Mouse (Mus musculus) left cerebral cortex, postnatal 25 days (tissue): ENCODE measurements around the gene Olfr1447. TPM values are rescaled to one million over a fixed set of nuclear protein-coding genes. Genes with fewer than 3 reads are reported as not detected.

Source experiments
- DNase-seq, 2 experiments: peaks; one replicate each; pipeline ENCODE4 v3.0.0; 2022; ENCODE audit warnings: low spot score in 2 of 2, mixed read lengths in 1 of 2
- intact Hi-C: fragments of 180-260 bp; cut with DNase I; formaldehyde crosslinking; loops from one replicate; pipeline ENCODE4 v1.15.1; 2025
- total RNA-seq, 2 experiments: library from RNA; stranded (reverse); gene quantifications; 2 replicates each; pipeline ENCODE4 v1.2.3; 2021

The Olfr1447 gene
- total RNA-seq = not detected

- intact Hi-C loops = no loop called here
- DNase-seq = no peak
Observed at GRCm38 (mm10) chr19:12903643-12904042, at the start of gene Olfr1447. TSS of gene Olfr1447 (minus strand) at chr19:12903743.

- intact Hi-C loops = no loop called here
- no peak for DNase-seq
Observed at GRCm38 (mm10) chr19:12949958-12950357, 46.4 kb upstream of the Olfr1447 start, which contains the start of gene Olfr1450. TSS of gene Olfr1450 (plus strand) at chr19:12950258.

DNA sequence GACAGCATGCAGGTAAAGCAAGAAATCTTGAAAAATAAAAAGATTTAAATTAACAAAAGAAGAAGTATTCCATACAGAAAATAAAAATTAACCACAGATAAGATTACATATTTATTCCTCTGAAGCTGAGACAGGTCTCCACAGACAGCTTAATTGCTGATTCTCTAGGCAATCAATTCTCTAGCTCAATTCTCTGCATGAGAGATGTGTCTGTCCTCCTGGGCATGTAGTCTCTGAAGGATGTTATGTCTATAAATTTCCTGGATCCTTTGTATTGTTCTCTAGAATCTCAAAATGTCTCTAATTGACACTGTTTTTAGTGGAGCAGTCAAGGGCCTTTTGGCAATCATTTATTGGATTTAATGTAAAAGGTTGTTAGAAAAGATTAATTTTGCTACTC is 27.0 kb upstream of the Olfr1447 start, which contains the start of gene Olfr1449:
Gene Olfr1449, plus strand, starts transcription at position 301 of the 400 bp plus-strand sequence.
- DNase-seq = no peak
- intact Hi-C loops = no loop called here

DNA sequence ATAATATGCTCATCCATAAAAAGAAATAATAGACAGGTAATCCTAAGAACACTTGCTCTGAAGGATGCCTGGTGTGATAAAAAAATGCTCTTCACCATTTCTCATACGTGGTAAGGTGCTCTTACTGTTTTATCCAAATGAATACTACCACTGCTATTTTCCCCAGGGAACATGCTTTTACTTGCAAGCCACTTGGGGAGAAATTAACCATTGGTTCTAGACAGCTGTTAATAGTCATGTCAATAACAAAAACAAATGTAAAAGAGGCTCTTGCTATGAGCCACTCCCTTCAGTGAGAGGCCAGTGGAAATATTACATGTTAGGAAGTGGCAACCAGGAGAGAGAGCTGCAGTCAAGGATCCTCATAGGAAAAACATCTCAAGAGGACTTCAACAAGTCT is 20.8 kb upstream of the Olfr1447 start, which contains the start of gene Olfr1448:
Gene Olfr1448, minus strand, starts transcription at position 101 of the 400 bp plus-strand sequence.
- DNase-seq = no peak
- intact Hi-C loops = no loop called here

DNA sequence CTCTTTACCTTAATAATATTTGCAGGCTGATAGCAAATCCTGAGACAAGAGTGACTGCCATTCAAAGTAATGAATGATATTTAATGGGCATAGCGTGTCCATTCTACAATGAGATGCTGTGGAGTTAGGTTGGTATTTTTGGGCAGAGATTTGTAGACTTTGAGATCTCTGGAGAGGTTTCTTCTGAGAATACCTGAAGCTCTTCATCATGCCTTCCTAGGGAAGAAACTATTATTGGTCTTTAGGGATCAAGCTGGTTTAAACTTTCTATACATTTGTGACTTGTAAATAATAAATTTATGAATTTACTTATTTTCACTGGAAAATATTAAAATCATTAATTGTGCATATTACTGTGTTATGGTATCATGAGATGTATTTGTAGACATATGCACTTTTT is 10.1 kb downstream of the Olfr1447 start, which contains the start of gene Olfr1446:
Gene Olfr1446, minus strand, starts transcription at position 101 of the 400 bp plus-strand sequence.
- intact Hi-C loops = no loop called here
- no peak for DNase-seq

DNA sequence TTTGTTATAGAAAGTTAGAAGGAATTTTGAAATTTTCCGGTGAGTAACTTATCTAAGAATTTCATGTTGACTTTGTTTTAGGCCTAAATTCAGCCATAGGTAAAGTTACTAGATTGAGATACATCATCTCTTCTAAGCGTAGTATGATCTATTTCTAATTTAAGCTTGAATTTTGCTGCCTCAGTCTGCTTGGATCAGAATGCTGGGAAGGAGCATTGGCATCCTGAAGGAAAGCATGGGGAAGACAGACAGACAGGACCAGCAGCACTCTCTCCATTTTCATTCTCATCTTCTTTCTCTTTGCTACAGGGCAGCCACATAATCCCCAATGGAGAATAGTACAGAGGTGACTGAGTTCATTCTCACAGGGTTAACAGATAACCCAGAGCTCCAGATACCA is 20.0 kb downstream of the Olfr1447 start, which contains the start of gene Olfr1445:
Gene Olfr1445, plus strand, starts transcription at position 301 of the 400 bp plus-strand sequence.
- intact Hi-C loops = no loop called here

DNA sequence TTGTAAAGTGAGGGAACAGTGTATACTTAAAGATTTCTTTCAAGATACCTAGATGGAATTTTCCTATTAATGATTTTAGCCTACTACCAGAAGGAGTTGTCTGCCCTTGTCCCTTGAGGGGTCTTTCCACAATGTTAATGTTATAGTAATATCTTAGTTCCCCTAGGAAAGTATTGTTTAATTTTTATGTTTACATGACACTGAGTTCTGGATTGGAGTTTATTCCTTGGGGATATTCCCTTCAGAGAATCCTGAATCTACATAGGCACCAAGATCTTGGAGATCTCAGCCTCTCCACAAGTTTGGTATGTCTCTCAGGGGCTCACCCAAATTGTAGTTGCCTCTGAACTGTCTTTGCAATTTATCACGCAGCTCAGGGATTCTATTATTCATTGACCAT is 46.6 kb downstream of the Olfr1447 start, which contains the start of gene Olfr1444:
Gene Olfr1444, plus strand, starts transcription at position 301 of the 400 bp plus-strand sequence.
- no peak for DNase-seq
- intact Hi-C loops = no loop called here

More for the DNA sequence above, 20.0 kb downstream of the Olfr1447 start, which contains the start of gene Olfr1445:
- DNase-seq = no peak

Other genes with a start within 250 kb of the Olfr1447 start
- not detected for gene Olfr1442, start 233.3 kb downstream of the Olfr1447 start, total RNA-seq
- gene Olfr1443, start 225.6 kb downstream of the Olfr1447 start, total RNA-seq = not detected
- gene Keg1, start 208.0 kb downstream of the Olfr1447 start, total RNA-seq = not detected
- gene Cntf, start 138.1 kb downstream of the Olfr1447 start, total RNA-seq = 1 to 10 TPM; 2.6 to 3.6 TPM
- 10 to 100 TPM; 94.5 to 98.0 TPM for gene Zfp91, start 107.6 kb downstream of the Olfr1447 start, total RNA-seq
- gene Lpxn, start 107.5 kb downstream of the Olfr1447 start, total RNA-seq = 1 to 10 TPM; 1.4 to 2.0 TPM
- not detected for gene Gm5244, start 57.1 kb downstream of the Olfr1447 start, total RNA-seq
- not detected for gene Olfr1444, start 46.5 kb downstream of the Olfr1447 start, total RNA-seq
- not detected for gene Olfr1445, start 19.9 kb downstream of the Olfr1447 start, total RNA-seq
- not detected for gene Olfr1446, start 10.2 kb downstream of the Olfr1447 start, total RNA-seq
- not detected for gene Olfr1448, start 20.7 kb upstream of the Olfr1447 start, total RNA-seq
- not detected for gene Olfr1449, start 27.1 kb upstream of the Olfr1447 start, total RNA-seq
- gene Olfr1450, start 46.5 kb upstream of the Olfr1447 start, total RNA-seq = not detected
- not detected for gene Olfr1451, start 91.3 kb upstream of the Olfr1447 start, total RNA-seq
- not detected for gene Olfr1453, start 124.6 kb upstream of the Olfr1447 start, total RNA-seq
- not detected for gene Olfr1454, start 156.9 kb upstream of the Olfr1447 start, total RNA-seq
- not detected for gene Olfr1457, start 194.1 kb upstream of the Olfr1447 start, total RNA-seq
- not detected for gene Olfr1458, start 203.0 kb upstream of the Olfr1447 start, total RNA-seq
- gene Olfr1459, start 245.8 kb upstream of the Olfr1447 start, total RNA-seq = under 1 TPM; 0.05 to 0.21 TPM